ENCODE assay signal across 10 mouse cellular contexts in the genomic region with DNA sequence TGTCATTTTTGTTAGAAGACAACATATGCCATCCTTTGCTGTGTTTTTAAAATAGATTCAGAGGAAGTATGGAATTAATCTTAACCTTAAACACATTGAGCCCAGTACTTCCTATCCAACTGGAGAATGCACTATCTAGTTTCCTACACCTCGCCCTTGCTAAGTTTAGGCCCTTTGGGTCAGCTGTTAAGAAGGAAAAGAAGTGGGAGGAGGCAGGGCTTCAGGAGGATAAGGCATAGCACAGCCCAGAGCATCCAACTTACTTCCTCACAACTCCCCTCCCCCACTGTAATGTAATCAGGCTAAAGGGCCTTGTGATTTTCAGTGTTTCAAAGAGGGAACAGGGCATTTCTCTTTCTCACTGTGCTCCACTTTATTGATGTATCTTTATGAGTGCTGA.
DNase-seq lines count a peak whose midpoint lies in the region; ATAC-seq lines count a peak whose summit lies in the region.
"Had no signal": no experiment of that assay in that cellular context is flagged by ENCODE, and none has a peak within 500 bp of the region (broad histone marks: within the 10 kb centered on the region; RNA-seq: fewer than 3 reads in every experiment).

No protein-coding gene starts in this region.

- H3K4me1 ChIP-seq in embryonic facial prominence, embryonic 11.5 days (ENCODE audit: control insufficient read depth, insufficient read depth, low read length) = no peaks in the 10 kb centered on the region
- H3K4me1 ChIP-seq in liver, embryonic 11.5 days (replicated peaks; ENCODE audit: control insufficient read depth, insufficient read depth, low read length) = no peaks in the 10 kb centered on the region

- H3K27ac ChIP-seq in embryonic facial prominence, embryonic 11.5 days (replicated peaks; ENCODE audit: low read depth, low read length) = no peak overlapping the region
- no peak overlapping the region for H3K27ac ChIP-seq in liver, embryonic 11.5 days (ENCODE audit: low read depth, low read length)
- H3K27ac ChIP-seq: midbrain, embryonic 10.5 days had no signal

- H3K9me3 ChIP-seq in embryonic facial prominence, embryonic 11.5 days (replicated peaks; ENCODE audit: control insufficient read depth, low read length) = no peaks in the 10 kb centered on the region
- no peaks in the 10 kb centered on the region for H3K9me3 ChIP-seq in liver, embryonic 11.5 days (ENCODE audit: control insufficient read depth, low read length)
- H3K9me3 ChIP-seq: midbrain, embryonic 10.5 days had no signal

- no peak overlapping the region for H3K4me2 ChIP-seq in embryonic facial prominence, embryonic 11.5 days (ENCODE audit: low read depth, low read length)
- H3K4me2 ChIP-seq in liver, embryonic 11.5 days = no peak overlapping the region

- ATAC-seq in embryonic facial prominence, embryonic 11.5 days (replicated peaks; ENCODE audit: insufficient number of reproducible peaks, low FRiP score, low TSS enrichment, low read depth) = peak; percentile 58; the same call in 1 of the 2 replicates
- peak; percentile 65 for ATAC-seq in liver, embryonic 11.5 days (replicated peaks; ENCODE audit: low FRiP score)

- peak; percentile 15 for DNase-seq in kidney, postnatal 14 days
- DNase-seq in kidney, postnatal 4 days = no peak
- peak; percentile 62 for DNase-seq in embryonic facial prominence, embryonic 11.5 days (ENCODE audit: low spot score)
- DNase-seq in liver, embryonic 11.5 days (ENCODE audit: low spot score) = no peak
- DNase-seq in skeletal muscle tissue, adult 2 months (ENCODE audit: low read depth, low spot score) = peak; percentile 25
- no peak for DNase-seq in urinary bladder, postnatal 14 days (ENCODE audit: low spot score)
- no peak for DNase-seq in thymus, postnatal 25 days
- DNase-seq in retina, postnatal 1 day = no peak
- DNase-seq: layer of hippocampus, adult 9-11 months had no signal

- 29% methylated on average over 1 of the region's 1 CpGs for WGBS in embryonic facial prominence, embryonic 11.5 days
- WGBS in liver, embryonic 11.5 days = 23% methylated on average over 1 of the region's 1 CpGs

- no peak overlapping the region for H3K4me3 ChIP-seq in embryonic facial prominence, embryonic 11.5 days (ENCODE audit: low read depth, low read length)
- H3K4me3 ChIP-seq in liver, embryonic 11.5 days (ENCODE audit: low read depth, low read length) = no peak overlapping the region
- H3K4me3 ChIP-seq: midbrain, embryonic 10.5 days had no signal

- no peaks in the 10 kb centered on the region for H3K36me3 ChIP-seq in embryonic facial prominence, embryonic 11.5 days (replicated peaks; ENCODE audit: control insufficient read depth, insufficient read depth, low read depth, low read length)
- H3K36me3 ChIP-seq in liver, embryonic 11.5 days (ENCODE audit: control insufficient read depth, insufficient read depth, low read length) = no peaks in the 10 kb centered on the region
- H3K36me3 ChIP-seq: midbrain, embryonic 10.5 days had no signal

- H3K9ac ChIP-seq in embryonic facial prominence, embryonic 11.5 days (replicated peaks; ENCODE audit: low read length) = no peak overlapping the region
- no peak overlapping the region for H3K9ac ChIP-seq in liver, embryonic 11.5 days (ENCODE audit: low read depth, low read length)

- H3K27me3 ChIP-seq in embryonic facial prominence, embryonic 11.5 days (ENCODE audit: control insufficient read depth, insufficient read depth, low read length) = no peaks in the 10 kb centered on the region
- no peaks in the 10 kb centered on the region for H3K27me3 ChIP-seq in liver, embryonic 11.5 days (replicated peaks; ENCODE audit: control insufficient read depth, insufficient read depth, low read length)

Comparison
In these comparisons a context has a peak if more than half of its experiments do, and no peak if none do; other contexts are left out.
1. DNase-seq: peak in kidney, postnatal 14 days (single experiment), embryonic facial prominence, embryonic 11.5 days (single experiment) and skeletal muscle tissue, adult 2 months (single experiment); none in kidney, postnatal 4 days (0 of 2), liver, embryonic 11.5 days (single experiment), urinary bladder, postnatal 14 days (single experiment), thymus, postnatal 25 days (single experiment) and retina, postnatal 1 day (single experiment).